Mouse (Mus musculus) layer of hippocampus, postnatal 36 days (tissue): ENCODE measurements at regions not wholly inside any gene's neighbourhood (a gene's known extent, or its start where the extent isn't known, plus 50 kb on each side); places are given as distances from the start of the nearest gene placed in this dataset.
A peak's percentile ranks its signal among the peaks of the same experiment; 100 is the strongest.

Experiments used
- DNase-seq, 2 experiments: peaks; one replicate each; pipeline ENCODE4 v3.0.0; 2022

- DNase-seq = peak; percentile 45 to 56
Observed at GRCm38 (mm10) chr13:59393231-59393938, 191.6 kb downstream of the Agtpbp1 start.

- no peak for DNase-seq
Observed at GRCm38 (mm10) chr13:59392828-59393227, 192.2 kb downstream of the Agtpbp1 start.

- no peak for DNase-seq
Observed at GRCm38 (mm10) chr13:59387627-59388325, 197.3 kb downstream of the Agtpbp1 start.

- DNase-seq = no peak
Observed at GRCm38 (mm10) chr13:59386935-59387540, 198.0 kb downstream of the Agtpbp1 start.

GRCm38 (mm10) chr13:59385824-59386223, 199.2 kb downstream of the Agtpbp1 start:
- no peak for DNase-seq

GRCm38 (mm10) chr13:59370141-59370816, 214.7 kb downstream of the Agtpbp1 start:
- DNase-seq = no peak

- DNase-seq = no peak
Observed at GRCm38 (mm10) chr13:59368550-59369449, 216.2 kb downstream of the Agtpbp1 start.

GRCm38 (mm10) chr13:59365460-59365859, 219.6 kb downstream of the Agtpbp1 start:
- peak; percentile 78 to 79 for DNase-seq

- no peak for DNase-seq
Observed at GRCm38 (mm10) chr13:59363428-59363827, 221.6 kb downstream of the Agtpbp1 start.

- no peak for DNase-seq
Observed at GRCm38 (mm10) chr13:59361323-59361722, 223.7 kb downstream of the Agtpbp1 start.

- no peak for DNase-seq
Observed at GRCm38 (mm10) chr13:59360026-59360425, 225.0 kb downstream of the Agtpbp1 start.

GRCm38 (mm10) chr13:59358421-59358820, 226.6 kb downstream of the Agtpbp1 start:
- no peak for DNase-seq

- DNase-seq = no peak
Observed at GRCm38 (mm10) chr13:59351461-59351860, 233.6 kb downstream of the Agtpbp1 start.

- no peak for DNase-seq
Observed at GRCm38 (mm10) chr13:59350613-59351150, 234.3 kb downstream of the Agtpbp1 start.

GRCm38 (mm10) chr13:59348510-59348909, 236.5 kb downstream of the Agtpbp1 start:
- DNase-seq = no peak

GRCm38 (mm10) chr13:59341871-59342270, 243.2 kb downstream of the Agtpbp1 start:
- DNase-seq = no peak

GRCm38 (mm10) chr13:59338436-59338835, 246.6 kb downstream of the Agtpbp1 start:
- DNase-seq = no peak

GRCm38 (mm10) chr13:59323933-59324332, 261.1 kb downstream of the Agtpbp1 start:
- no peak for DNase-seq

GRCm38 (mm10) chr13:59323441-59323840, 261.6 kb downstream of the Agtpbp1 start:
- no peak for DNase-seq

GRCm38 (mm10) chr13:59320261-59320660, 264.8 kb downstream of the Agtpbp1 start:
- DNase-seq = no peak

GRCm38 (mm10) chr13:59317458-59318005, 267.5 kb downstream of the Agtpbp1 start:
- DNase-seq = no peak
